Mouse (Mus musculus) Patski (cell line): ENCODE results near the gene Brd3. TPM values are rescaled to one million over a fixed set of nuclear protein-coding genes. Genes with fewer than 3 reads are reported as not detected.

Experiments used
- ATAC-seq: fragments of 100-300 bp; one replicate; pipeline ENCODE4 v1.8.0; 2021
- CTCF ChIA-PET: fragments of 350-600 bp; sonication (Branson Sonifier 250); formaldehyde crosslinking; loops from one replicate; lab custom pipeline; 2022; ENCODE audit warnings: inconsistent platforms; lab: Charles Lee
- POLR2A ChIA-PET: fragments of 350-600 bp; sonication (Branson Sonifier 250); formaldehyde crosslinking; loops from one replicate; lab custom pipeline; 2022; ENCODE audit warnings: antibody characterized with exemption, inconsistent platforms; lab: Charles Lee
- DNase-seq: peaks from one replicate; pipeline ENCODE4 v3.0.0-alpha.2; 2011; ENCODE audit warnings: low read depth, low spot score
- H3K27me3 ChIP-seq: fragments of 371-371 bp; one replicate; pipeline ENCODE4 v1.5.1; 2021
- CTCF ChIP-seq: fragments of 100-300 bp; IDR thresholded peaks from one replicate; pipeline ENCODE4 v1.5.1; 2021
- in situ Hi-C: fragments of 300-500 bp; cut with MboI; formaldehyde crosslinking; loops from 3 replicates; pipeline ENCODE4 v1.11.1; 2018; ENCODE audit warnings: low pct_unique_long_range_greater_than_20kb, mixed read lengths
- polyA plus RNA-seq: library from polyadenylated mRNA; unstranded; gene quantifications from one replicate; pipeline ENCODE4 v1.2.3, GENCODE M21; 2021

Brd3 gene
- polyA plus RNA-seq, 1 experiment from 2014 or later = 30.0 TPM

GRCm38 (mm10) chr2:27411688-27412174, 95.7 kb downstream of the Brd3 start:
- CTCF ChIA-PET = interaction anchor here (0.9 kb wide), 1 partner anchor 8 kb away, joined by 4 read pairs; no protein-coding TSS in a partner anchor
- TF ChIP-seq CTCF = no peak
- no peaks in the 10 kb centered on the region for H3K27me3 ChIP-seq
- POLR2A ChIA-PET = interaction anchor here (0.5 to 0.7 kb wide), 3 partner anchors 9 to 948 kb away, joined by 3 to 8 read pairs (median 3); no protein-coding TSS in a partner anchor
- in situ Hi-C loops = loop anchor here (25.0 kb wide), 1 partner anchor 774 kb away; the partner anchor contains the start of gene Fam69b
- DNase-seq (no peak), ATAC-seq (no peak)

DNA sequence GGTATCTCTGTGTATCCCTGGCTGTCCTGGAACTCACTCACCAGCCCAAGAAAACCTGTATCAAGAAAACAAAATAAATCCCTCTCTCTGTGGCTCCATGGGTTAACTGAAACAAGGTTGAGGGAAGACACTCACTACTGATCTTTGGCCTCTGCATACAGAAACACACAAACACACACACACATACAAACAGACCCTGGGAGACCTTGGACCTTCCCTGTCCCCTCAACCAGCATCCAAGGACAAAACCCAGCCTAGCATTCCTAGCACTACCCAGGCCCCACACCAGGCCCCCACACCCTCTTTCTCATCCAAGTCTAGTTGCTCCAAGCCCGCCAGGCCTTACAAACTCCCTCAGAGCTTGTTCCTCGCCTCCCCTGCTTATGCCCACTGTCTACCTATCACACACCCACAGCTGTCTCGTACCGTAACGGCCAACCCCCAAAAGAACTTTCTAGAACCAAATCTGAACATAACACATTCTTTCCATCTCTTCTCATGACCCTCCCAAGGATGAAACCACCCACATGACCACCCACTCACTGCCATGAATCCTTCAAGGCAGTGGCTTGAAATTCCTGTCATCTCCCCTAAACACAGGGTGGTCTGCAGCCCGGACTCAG, 96.8 kb downstream of the Brd3 start:
- DNase-seq = no peak
- TF ChIP-seq CTCF = no peak
- ChIA-PET POLR2A (no interaction called here), CTCF (interaction anchor here (0.9 kb wide), 1 partner anchor 9 kb away, joined by 4 read pairs; no protein-coding TSS in a partner anchor)
- no peaks in the 10 kb centered on the region for H3K27me3 ChIP-seq
- in situ Hi-C loops = loop anchor here (25.0 kb wide), 1 partner anchor 773 kb away; the partner anchor contains the start of gene Fam69b
- ATAC-seq = no peak

GRCm38 (mm10) chr2:27408194-27408593, 99.3 kb downstream of the Brd3 start:
- TF ChIP-seq CTCF = no peak
- POLR2A ChIA-PET = interaction anchor here (0.9 to 1.2 kb wide), 2 partner anchors 13 to 93 kb away, joined by 3 read pairs; no protein-coding TSS in a partner anchor
- H3K27me3 ChIP-seq = no peaks in the 10 kb centered on the region
- ATAC-seq (no peak), DNase-seq (no peak)
- CTCF ChIA-PET = no interaction called here
- in situ Hi-C loops = loop anchor here (25.0 kb wide), 1 partner anchor 771 kb away; the partner anchor contains the start of gene Fam69b

- in situ Hi-C loops = loop anchor here (25.0 kb wide), 1 partner anchor 770 kb away; the partner anchor contains the start of gene Fam69b
These were observed 100.5 kb downstream of the Brd3 start for GRCm38 (mm10) chr2:27406928-27407327.

DNA sequence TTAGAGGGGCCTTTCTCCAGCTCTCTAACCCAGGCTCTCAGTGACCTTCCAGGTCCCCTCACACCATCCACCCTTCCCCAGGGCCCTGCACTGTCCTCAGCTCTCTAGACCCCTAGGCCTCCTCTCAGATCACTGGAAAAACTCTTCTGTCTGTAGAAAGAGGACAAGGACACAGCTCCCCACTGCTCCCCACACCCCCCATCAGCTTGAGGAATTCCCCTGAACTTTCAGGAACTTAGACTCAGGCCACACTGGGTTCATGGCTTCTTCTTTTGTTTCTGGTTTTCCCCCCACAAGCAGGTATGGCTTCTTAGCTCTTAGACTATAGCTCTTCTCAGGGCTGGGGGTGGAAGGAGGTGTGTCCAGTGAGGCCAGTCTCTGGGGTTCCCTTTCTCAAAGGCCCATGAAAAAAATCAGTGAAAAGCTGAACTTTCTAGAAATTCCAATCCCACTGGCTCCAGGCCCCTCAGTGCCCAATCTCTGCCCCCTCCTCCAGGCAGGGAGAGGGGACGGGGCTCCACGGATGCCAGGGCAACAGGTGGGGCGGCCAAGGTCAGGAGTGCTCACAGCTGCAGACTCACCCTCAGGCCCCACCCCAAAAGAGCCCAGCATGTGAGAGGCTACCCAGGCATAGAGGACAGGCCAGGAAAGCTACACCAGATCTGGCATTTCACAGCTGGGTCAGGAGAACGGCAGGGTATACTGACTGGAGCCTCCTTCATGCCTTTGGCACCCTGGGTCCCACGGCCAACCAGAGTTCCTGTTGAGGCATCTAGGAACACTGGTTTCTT, 102.2 kb downstream of the Brd3 start:
- in situ Hi-C loops = loop anchor here (25.0 kb wide), 1 partner anchor 768 kb away; the partner anchor contains the start of gene Fam69b
- CTCF ChIA-PET = no interaction called here
- POLR2A ChIA-PET = no interaction called here
- H3K27me3 ChIP-seq = no peaks in the 10 kb centered on the region
- no peak for TF ChIP-seq CTCF
- no peak for ATAC-seq
- no peak for DNase-seq

More at GRCm38 (mm10) chr2:27406928-27407327, 100.5 kb downstream of the Brd3 start:
- no peak for TF ChIP-seq CTCF
- ChIA-PET CTCF (interaction anchor here (1.7 kb wide), 1 partner anchor 10 kb away, joined by 4 read pairs; no protein-coding TSS in a partner anchor), POLR2A (interaction anchor here (1.2 kb wide), 1 partner anchor 11 kb away, joined by 3 read pairs; no protein-coding TSS in a partner anchor)
- ATAC-seq (no peak), DNase-seq (no peak)
- H3K27me3 ChIP-seq = no peaks in the 10 kb centered on the region

DNA sequence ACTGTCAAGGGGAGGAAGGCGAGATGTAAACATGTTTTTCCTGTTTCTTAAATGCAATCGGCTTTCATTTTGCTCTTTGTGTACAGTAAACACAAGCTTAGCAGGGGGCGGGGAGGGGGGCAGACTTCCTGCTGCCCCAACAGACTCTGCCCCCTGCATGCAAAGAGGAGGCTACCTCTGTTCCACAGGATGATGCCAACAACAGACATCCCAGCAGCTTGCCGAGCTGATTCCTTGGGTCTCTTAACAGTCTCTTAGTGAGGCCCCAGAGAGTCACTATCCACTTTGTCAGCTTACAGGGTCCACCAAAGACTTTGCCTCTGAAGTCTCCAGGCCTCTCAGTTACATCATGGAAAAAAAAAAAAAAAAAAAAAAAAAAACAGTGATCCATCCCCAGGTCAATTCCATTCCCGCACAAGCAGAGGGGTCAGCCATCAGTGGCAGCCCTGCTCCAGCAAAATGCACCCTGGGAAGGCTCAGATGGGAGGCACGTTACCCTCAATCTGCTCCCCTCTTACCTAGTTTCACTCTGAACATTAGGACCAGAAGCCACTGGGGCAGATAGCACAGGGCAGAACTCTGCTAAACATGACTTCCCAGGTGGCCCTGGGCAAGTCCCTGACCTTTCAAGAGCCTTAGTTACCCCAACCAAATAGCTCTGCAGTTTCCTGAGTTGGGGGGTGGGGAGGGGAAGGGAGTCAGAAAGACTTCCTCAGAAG, 102.9 kb downstream of the Brd3 start:
- ChIA-PET POLR2A (no interaction called here), CTCF (no interaction called here)
- in situ Hi-C loops = loop anchor here (25.0 kb wide), 1 partner anchor 767 kb away; the partner anchor contains the start of gene Fam69b
- no peak for TF ChIP-seq CTCF
- DNase-seq (no peak), ATAC-seq (no peak)
- H3K27me3 ChIP-seq = no peaks in the 10 kb centered on the region

DNA sequence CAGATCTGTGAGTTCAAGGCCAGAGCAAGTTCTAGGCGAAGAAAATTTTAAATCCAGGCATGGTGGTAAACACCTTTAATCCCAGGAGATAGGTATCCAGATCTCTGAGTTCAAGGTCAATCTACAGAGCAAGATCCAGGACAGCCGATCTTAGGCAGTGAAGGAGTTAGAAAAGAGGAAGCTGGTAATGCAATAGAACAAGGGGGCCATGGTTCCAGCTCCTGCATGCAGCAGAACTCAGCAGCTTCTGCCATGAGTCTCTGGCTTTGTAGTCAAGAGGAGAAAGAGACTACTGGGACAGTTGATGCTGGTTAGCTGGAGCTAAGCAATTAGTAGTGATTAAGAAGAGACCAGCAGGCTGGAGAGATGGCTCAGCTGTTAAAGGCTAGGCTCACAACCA, 105.9 kb downstream of the Brd3 start:
- TF ChIP-seq CTCF = no peak
- ChIA-PET CTCF (no interaction called here), POLR2A (interaction anchor here (0.5 kb wide), 1 partner anchor 141 kb away, joined by 5 read pairs; no protein-coding TSS in a partner anchor)
- in situ Hi-C loops = loop anchor here (25.0 kb wide), 1 partner anchor 764 kb away; the partner anchor contains the start of gene Fam69b
- DNase-seq (no peak), ATAC-seq (no peak)
- H3K27me3 ChIP-seq = no peaks in the 10 kb centered on the region

- ChIA-PET POLR2A (no interaction called here), CTCF (no interaction called here)
- ATAC-seq (no peak), DNase-seq (no peak)
- no peaks in the 10 kb centered on the region for H3K27me3 ChIP-seq
- in situ Hi-C loops = loop anchor here (25.0 kb wide), 1 partner anchor 763 kb away; the partner anchor contains the start of gene Fam69b
- TF ChIP-seq CTCF = no peak
These were observed 107.4 kb downstream of the Brd3 start for GRCm38 (mm10) chr2:27400083-27400482.

DNA sequence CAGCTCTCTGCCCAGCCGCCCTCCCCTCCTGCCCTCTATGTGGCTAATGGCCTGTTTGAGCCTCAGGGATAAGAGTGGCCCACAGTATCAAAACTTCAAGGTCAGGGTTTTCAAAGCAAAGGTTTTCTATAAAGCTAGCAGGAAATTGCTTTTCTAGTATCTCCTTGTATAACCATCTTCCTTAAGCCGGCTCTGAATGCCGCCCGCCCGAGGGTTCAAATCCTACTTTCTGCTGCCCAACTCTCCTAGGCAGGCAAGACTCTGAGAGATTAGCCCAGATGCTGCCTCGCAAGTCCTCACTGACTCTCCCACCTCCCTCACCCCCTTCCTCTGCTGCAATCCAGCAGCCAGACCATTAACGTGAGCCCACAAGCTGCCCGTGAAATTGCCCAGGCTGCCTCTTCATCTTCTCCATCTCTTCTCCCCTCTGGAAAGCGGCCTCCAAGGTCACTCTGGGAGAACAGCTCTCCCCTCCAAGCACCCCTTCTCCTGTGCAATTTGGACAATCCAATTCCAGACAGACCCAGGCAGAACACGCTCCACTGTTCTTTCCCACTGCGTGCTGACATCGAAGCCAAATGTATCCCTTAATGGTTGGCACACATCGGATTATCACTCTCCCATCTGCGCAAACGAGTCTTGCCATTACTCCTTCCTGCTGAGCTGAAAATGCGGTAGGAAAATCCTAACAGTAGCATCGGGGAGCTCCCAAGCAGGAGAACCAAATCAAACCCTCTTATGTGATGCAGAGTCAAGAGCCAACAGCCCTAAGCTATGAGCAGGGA, 110.6 kb downstream of the Brd3 start:
- ATAC-seq (no peak), DNase-seq (no peak)
- ChIA-PET CTCF (interaction anchor here (1.5 kb wide), 1 partner anchor 30 kb away, joined by 3 read pairs; no protein-coding TSS in a partner anchor), POLR2A (no interaction called here)
- no peaks in the 10 kb centered on the region for H3K27me3 ChIP-seq
- no peak for TF ChIP-seq CTCF
- in situ Hi-C loops = no loop called here

Other genes starting within 250 kb of the Brd3 start
- 36.7 TPM for gene Vav2, start 80.6 kb downstream of the Brd3 start, polyA plus RNA-seq
- gene Brd3os, start 65.3 kb downstream of the Brd3 start, polyA plus RNA-seq = 19.0 TPM
- 44.3 TPM for gene Wdr5, start 7.5 kb upstream of the Brd3 start, polyA plus RNA-seq
- gene Rxra, start 168.8 kb upstream of the Brd3 start, polyA plus RNA-seq = 31.1 TPM